Mouse (Mus musculus) megakaryocyte, embryonic 14.5 days (primary cell): ENCODE data around the gene Sgsm3.

Experiments
- FLI1 ChIP-seq: IDR thresholded peaks from 2 replicates; pipeline ENCODE4 v1.6.1; 2012; ENCODE audit warnings: low read length, inconsistent platforms, mixed read lengths
- GATA1 ChIP-seq: IDR thresholded peaks from 3 replicates; pipeline ENCODE4 v1.6.1; 2012; ENCODE audit warnings: mixed read lengths, low read length, inconsistent platforms, borderline replicate concordance

- TF ChIP-seq FLI1 (no peak), GATA1 (no peak)
These were observed 3.6 kb downstream of the Sgsm3 start for GRCm38 (mm10) chr15:80981176-80981575.
